Mouse (Mus musculus) right cerebral cortex, postnatal 25 days (tissue): ENCODE data around the gene Tm6sf1.
"Not testable (repeated sequence)": the region's sequence is repeated elsewhere in the genome, so short reads cannot be mapped to it uniquely, and the experiment has no call there.

Source experiments
- DNase-seq: peaks from one replicate; pipeline ENCODE4 v3.0.0; 2022

Tm6sf1 gene

GRCm38 (mm10) chr7:81858968-81859721 is at the start of gene Tm6sf1:
TSS of gene Tm6sf1 (plus strand) at chr7:81859001.
- peak; percentile 39 for DNase-seq

- DNase-seq, result no peak
These were observed 33.9 kb upstream of the Tm6sf1 start for GRCm38 (mm10) chr7:81824906-81825305.

- DNase-seq, result no peak
These were observed 33.4 kb upstream of the Tm6sf1 start for GRCm38 (mm10) chr7:81825381-81825780.

GRCm38 (mm10) chr7:81827806-81828667 is 30.8 kb upstream of the Tm6sf1 start:
- DNase-seq, result no peak

- peak; percentile 71 for DNase-seq
These were observed 30.0 kb upstream of the Tm6sf1 start for GRCm38 (mm10) chr7:81828681-81829378.

GRCm38 (mm10) chr7:81829379-81829894 is 29.4 kb upstream of the Tm6sf1 start, which contains the start of gene Btbd1:
TSS of gene Btbd1 (minus strand) at chr7:81829431.
- DNase-seq, result peak; percentile 89

- no peak for DNase-seq
These were observed 24.0 kb upstream of the Tm6sf1 start for GRCm38 (mm10) chr7:81834847-81835246.

- no peak for DNase-seq
These were observed 23.4 kb upstream of the Tm6sf1 start for GRCm38 (mm10) chr7:81835430-81835829.

- DNase-seq, result not testable (repeated sequence)
These were observed 21.0 kb upstream of the Tm6sf1 start for GRCm38 (mm10) chr7:81837771-81838170.

- DNase-seq, result no peak
These were observed 19.1 kb upstream of the Tm6sf1 start for GRCm38 (mm10) chr7:81839746-81840145.

GRCm38 (mm10) chr7:81840661-81841181 is 18.1 kb upstream of the Tm6sf1 start:
- no peak for DNase-seq

GRCm38 (mm10) chr7:81841439-81841838 is 17.4 kb upstream of the Tm6sf1 start:
- no peak for DNase-seq

- DNase-seq, result no peak
These were observed 16.7 kb upstream of the Tm6sf1 start for GRCm38 (mm10) chr7:81842141-81842540.

GRCm38 (mm10) chr7:81842998-81843397 is 15.8 kb upstream of the Tm6sf1 start:
- DNase-seq, result no peak

- no peak for DNase-seq
These were observed 14.9 kb upstream of the Tm6sf1 start for GRCm38 (mm10) chr7:81843903-81844302.

GRCm38 (mm10) chr7:81844801-81845200 is 14.0 kb upstream of the Tm6sf1 start:
- no peak for DNase-seq

GRCm38 (mm10) chr7:81845313-81845712 is 13.5 kb upstream of the Tm6sf1 start:
- DNase-seq, result no peak

GRCm38 (mm10) chr7:81846008-81846407 is 12.8 kb upstream of the Tm6sf1 start:
- no peak for DNase-seq

GRCm38 (mm10) chr7:81847010-81847409 is 11.8 kb upstream of the Tm6sf1 start:
- no peak for DNase-seq

- no peak for DNase-seq
These were observed 11.0 kb upstream of the Tm6sf1 start for GRCm38 (mm10) chr7:81847777-81848176.

- no peak for DNase-seq
These were observed 9.6 kb upstream of the Tm6sf1 start for GRCm38 (mm10) chr7:81849214-81849613.

- no peak for DNase-seq
These were observed 9.2 kb upstream of the Tm6sf1 start for GRCm38 (mm10) chr7:81849633-81850032.

GRCm38 (mm10) chr7:81850171-81850570 is 8.6 kb upstream of the Tm6sf1 start:
- no peak for DNase-seq
